12 mouse cellular contexts compared by ENCODE assay signal in genomic region chr4:62698521-62698920, GRCm38 (mm10).
DNase-seq lines count a peak whose midpoint lies in the region; ATAC-seq and TF ChIP-seq lines count a peak whose summit lies in the region.
"Had no signal": no experiment of that assay in that cellular context is flagged by ENCODE, and none has a peak within 500 bp of the region (broad histone marks: within the 10 kb centered on the region; RNA-seq: fewer than 3 reads in every experiment).

No protein-coding gene starts in this region.

- ATAC-seq in hindbrain, embryonic 13.5 days (ENCODE audit: low FRiP score) = no peak
- ATAC-seq in hindbrain, embryonic 11.5 days (ENCODE audit: low FRiP score) = no peak
- no peak for ATAC-seq in stomach, embryonic 14.5 days (ENCODE audit: insufficient number of reproducible peaks, insufficient read depth, low FRiP score, low read depth)
- ATAC-seq in stomach, postnatal 0 days (ENCODE audit: low FRiP score, low TSS enrichment) = no peak

- H3K4me1 ChIP-seq in hindbrain, embryonic 13.5 days (replicated peaks) = peaks cover 68% of the 10 kb centered on the region
- no peaks in the 10 kb centered on the region; the same call in 1 of the 2 replicates for H3K4me1 ChIP-seq in hindbrain, embryonic 11.5 days (replicated peaks; ENCODE audit: control insufficient read depth, insufficient read depth, low read length)
- peaks cover 35% of the 10 kb centered on the region for H3K4me1 ChIP-seq in stomach, embryonic 14.5 days (ENCODE audit: control insufficient read depth, insufficient read depth, low read length)
- peaks cover 10% of the 10 kb centered on the region; the same call in 1 of the 2 replicates for H3K4me1 ChIP-seq in stomach, postnatal 0 days (replicated peaks; ENCODE audit: control insufficient read depth, insufficient read depth)

- H3K27ac ChIP-seq in hindbrain, embryonic 13.5 days = 0 out of 2 replicates have a peak overlapping the region, but pooled peaks have one; percentile 1
- H3K27ac ChIP-seq in hindbrain, embryonic 11.5 days (ENCODE audit: low read depth, low read length) = no peak overlapping the region
- 0 out of 2 replicates have a peak overlapping the region, but pooled peaks have one; percentile 66 for H3K27ac ChIP-seq in stomach, embryonic 14.5 days (ENCODE audit: low read length)
- H3K27ac ChIP-seq in stomach, postnatal 0 days (replicated peaks) = no peak overlapping the region
- H3K27ac ChIP-seq: liver, embryonic 12.5 days had no signal

- TF ChIP-seq CTCF in stomach, postnatal 0 days (IDR thresholded peaks at IDR 0.05; ENCODE audit: low read depth) = no peak

- WGBS in hindbrain, embryonic 13.5 days = 58% methylated on average over 3 of the region's 3 CpGs
- WGBS in hindbrain, embryonic 11.5 days = 76% methylated on average over 3 of the region's 3 CpGs
- WGBS in stomach, embryonic 14.5 days = 71% methylated on average over 3 of the region's 3 CpGs
- WGBS in stomach, postnatal 0 days = 50% methylated on average over 3 of the region's 3 CpGs

- peak; percentile 25 for DNase-seq in cerebellum, adult 9-11 months
- DNase-seq in cerebellum, postnatal 14 days = no peak
- no peak for DNase-seq in hindbrain, embryonic 11.5 days (ENCODE audit: low spot score)
- no peak for DNase-seq in stomach, postnatal 0 days (ENCODE audit: low spot score)
- no peak for DNase-seq in right cerebral cortex, adult 2 months (ENCODE audit: low spot score in 2 of 2)
- no peak for DNase-seq in adrenal gland, adult 18-20 months (ENCODE audit: low spot score in 2 of 2)
- DNase-seq: kidney, adult 9 months; layer of hippocampus, postnatal 36 days; lung, postnatal 4 days had no signal

- H3K9me3 ChIP-seq in hindbrain, embryonic 13.5 days = no peaks in the 10 kb centered on the region
- H3K9me3 ChIP-seq in hindbrain, embryonic 11.5 days (ENCODE audit: control insufficient read depth, low read length) = no peaks in the 10 kb centered on the region
- no peaks in the 10 kb centered on the region for H3K9me3 ChIP-seq in stomach, embryonic 14.5 days (ENCODE audit: control insufficient read depth, low read depth, low read length)
- no peaks in the 10 kb centered on the region for H3K9me3 ChIP-seq in stomach, postnatal 0 days (ENCODE audit: control insufficient read depth, low read length)
- H3K9me3 ChIP-seq: liver, embryonic 12.5 days had no signal

- 0 out of 2 replicates have a peak overlapping the region, but pooled peaks have one; percentile 5 for H3K9ac ChIP-seq in hindbrain, embryonic 13.5 days
- H3K9ac ChIP-seq in hindbrain, embryonic 11.5 days (ENCODE audit: low read depth, low read length) = no peak overlapping the region
- H3K9ac ChIP-seq in stomach, embryonic 14.5 days (replicated peaks; ENCODE audit: low read depth, low read length) = no peak overlapping the region
- H3K9ac ChIP-seq in stomach, postnatal 0 days (ENCODE audit: low read length) = no peak overlapping the region
- H3K9ac ChIP-seq: liver, embryonic 12.5 days had no signal

- H3K36me3 ChIP-seq in hindbrain, embryonic 13.5 days = peaks cover 42% of the 10 kb centered on the region
- H3K36me3 ChIP-seq in hindbrain, embryonic 11.5 days (ENCODE audit: control insufficient read depth, insufficient read depth, low read length) = 0 out of 2 replicates have a peak, but pooled peaks cover 6% of the 10 kb centered on the region
- H3K36me3 ChIP-seq in stomach, embryonic 14.5 days (ENCODE audit: control insufficient read depth, insufficient read depth, low read length) = peaks cover 27% of the 10 kb centered on the region
- H3K36me3 ChIP-seq in stomach, postnatal 0 days (ENCODE audit: control insufficient read depth, insufficient read depth, low read length) = peaks cover 21% of the 10 kb centered on the region

- TF ChIP-seq EP300 in stomach, postnatal 0 days (optimal IDR thresholded peaks at IDR 0.05) = no peak

- no peaks in the 10 kb centered on the region for H3K27me3 ChIP-seq in hindbrain, embryonic 13.5 days
- H3K27me3 ChIP-seq in hindbrain, embryonic 11.5 days (ENCODE audit: control insufficient read depth, insufficient read depth, low read length) = no peaks in the 10 kb centered on the region
- H3K27me3 ChIP-seq in stomach, embryonic 14.5 days (ENCODE audit: control insufficient read depth, insufficient read depth, low read length) = no peaks in the 10 kb centered on the region
- no peaks in the 10 kb centered on the region for H3K27me3 ChIP-seq in stomach, postnatal 0 days (ENCODE audit: control insufficient read depth, insufficient read depth, low read length)
- H3K27me3 ChIP-seq: liver, embryonic 12.5 days had no signal

- no peak overlapping the region for H3K4me3 ChIP-seq in hindbrain, embryonic 13.5 days
- H3K4me3 ChIP-seq in hindbrain, embryonic 11.5 days (ENCODE audit: low read depth, low read length) = no peak overlapping the region
- no peak overlapping the region for H3K4me3 ChIP-seq in stomach, embryonic 14.5 days (ENCODE audit: low read depth, low read length)
- H3K4me3 ChIP-seq in stomach, postnatal 0 days (ENCODE audit: low read depth, low read length) = no peak overlapping the region
- H3K4me3 ChIP-seq: liver, embryonic 12.5 days had no signal

- no peak overlapping the region for H3K4me2 ChIP-seq in hindbrain, embryonic 13.5 days
- no peak overlapping the region for H3K4me2 ChIP-seq in hindbrain, embryonic 11.5 days (replicated peaks; ENCODE audit: low read depth, low read length)
- H3K4me2 ChIP-seq in stomach, embryonic 14.5 days (replicated peaks; ENCODE audit: low read depth, low read length) = no peak overlapping the region
- H3K4me2 ChIP-seq in stomach, postnatal 0 days (replicated peaks; ENCODE audit: low read depth) = no peak overlapping the region
- H3K4me2 ChIP-seq: liver, embryonic 12.5 days had no signal

Comparison
In these comparisons a context has a peak if more than half of its experiments do, and no peak if none do; other contexts are left out.
1. H3K27ac ChIP-seq: peak in hindbrain, embryonic 13.5 days (single experiment) and stomach, embryonic 14.5 days (single experiment); none in hindbrain, embryonic 11.5 days (single experiment) and stomach, postnatal 0 days (single experiment).